Mouse (Mus musculus) right cerebral cortex, postnatal 14 days (tissue): ENCODE data around the gene Anapc5.
A peak's percentile ranks its signal among the peaks of the same experiment; 100 is the strongest.

Experiments
- DNase-seq: peaks from one replicate; pipeline ENCODE4 v3.0.0; 2022

The Anapc5 gene

DNA sequence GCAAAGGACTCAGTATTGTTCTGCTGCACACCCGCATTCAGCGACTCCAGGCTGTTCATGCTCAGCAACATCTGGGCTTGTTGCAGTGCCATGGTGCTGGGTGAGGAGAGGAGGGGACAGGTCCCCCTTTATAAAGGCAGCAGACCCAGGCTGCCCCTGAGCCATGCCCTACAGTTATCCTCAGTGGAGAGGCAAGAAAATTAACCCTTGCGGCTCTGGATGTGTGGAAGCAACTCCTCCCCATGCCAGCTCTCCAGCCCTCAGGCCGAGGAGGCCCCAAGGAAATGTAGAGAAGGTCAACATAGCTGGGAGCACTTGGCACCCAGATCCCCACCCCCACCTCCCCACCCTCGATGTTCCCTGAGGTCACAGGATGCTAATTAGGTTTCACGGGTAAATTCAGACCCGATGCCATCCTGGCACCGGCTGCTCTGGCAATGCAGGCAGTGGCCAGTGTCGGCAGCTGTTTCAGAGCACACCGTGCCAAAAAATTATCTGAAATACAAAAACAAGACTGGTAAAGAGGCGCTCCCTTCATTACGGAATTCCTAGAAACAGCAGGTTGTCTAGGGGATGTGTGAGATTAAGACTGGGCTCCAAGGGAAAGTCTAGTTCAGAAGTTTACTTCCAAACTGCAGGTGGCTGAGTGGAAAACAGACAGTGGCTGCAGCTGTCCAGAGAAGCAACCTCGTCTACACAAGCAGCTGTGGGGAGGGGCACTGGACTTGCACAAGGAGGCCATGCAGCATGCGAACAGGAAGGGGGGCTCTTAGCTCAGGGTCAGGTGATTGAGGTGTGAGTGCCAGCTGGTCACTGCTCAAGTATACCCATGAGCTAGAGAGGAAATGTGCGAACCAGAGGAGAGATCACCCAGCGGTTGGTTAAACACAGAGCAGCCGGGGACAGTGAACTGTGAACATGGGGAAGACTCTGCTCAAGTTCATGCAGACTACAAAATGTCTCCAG lies 21.5 kb downstream of the Anapc5 start:
- no peak for DNase-seq

DNA sequence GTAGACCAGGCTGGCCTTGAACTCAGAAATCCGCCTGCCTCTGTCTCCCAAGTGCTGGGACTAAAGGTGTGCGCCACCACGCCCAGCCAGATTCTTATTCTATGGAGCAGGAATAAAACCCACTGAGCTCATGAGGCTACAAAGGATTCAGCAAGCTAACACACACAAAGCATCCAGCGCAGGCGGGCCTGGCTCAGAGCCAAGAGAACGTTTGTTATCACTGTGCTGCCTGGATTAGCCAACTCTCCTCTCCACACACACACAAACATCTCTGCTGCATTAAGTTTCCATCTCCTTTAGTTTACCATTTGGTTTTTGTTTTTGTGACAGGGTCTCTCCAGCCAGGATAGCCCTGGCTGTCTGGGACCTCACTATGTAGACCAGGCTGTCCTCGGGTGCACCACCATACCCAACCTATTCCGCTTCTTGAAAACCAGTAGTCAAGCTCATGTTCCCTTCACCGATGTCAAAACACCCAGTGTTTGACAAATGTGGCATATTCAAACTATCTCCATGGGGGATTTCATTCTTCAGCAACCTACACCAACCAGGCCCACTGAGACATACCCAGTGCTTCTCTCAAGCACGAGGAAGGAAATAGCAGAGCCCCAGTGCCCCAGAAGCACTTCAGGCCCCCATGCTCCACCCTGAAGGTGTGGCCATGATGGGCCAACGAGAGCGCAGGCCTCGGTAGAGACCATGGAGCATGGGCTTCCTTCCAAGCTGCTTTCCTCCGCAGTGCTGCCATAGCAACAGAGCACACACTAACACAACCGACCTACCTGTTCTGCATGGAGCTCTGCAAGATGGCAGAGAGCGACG lies 22.4 kb downstream of the Anapc5 start:
- DNase-seq, result peak; percentile 85

- no peak for DNase-seq
Observed at GRCm38 (mm10) chr5:122797866-122798265, 23.3 kb downstream of the Anapc5 start.

DNA sequence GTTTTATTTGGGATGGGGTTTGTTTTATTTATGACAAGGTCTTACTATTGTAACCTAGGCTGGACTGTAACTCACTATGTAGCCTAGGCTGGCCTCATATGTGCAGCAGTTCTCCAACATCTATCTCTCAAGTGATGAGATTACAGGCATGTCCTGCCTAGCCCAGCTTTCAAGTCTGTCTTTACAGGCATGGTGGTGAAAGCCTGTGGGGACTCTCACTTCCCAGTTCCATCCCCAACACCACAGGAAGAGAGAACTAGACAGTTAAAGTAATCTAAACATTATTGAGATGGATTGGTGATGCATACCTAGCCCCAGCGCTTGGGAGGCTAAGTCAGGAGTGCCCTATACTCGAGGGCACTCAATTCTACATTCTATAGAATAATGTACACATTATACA lies 32.4 kb downstream of the Anapc5 start:
- DNase-seq, result no peak

GRCm38 (mm10) chr5:122786035-122786819 lies 34.9 kb downstream of the Anapc5 start:
- peak; percentile 28 for DNase-seq

GRCm38 (mm10) chr5:122783726-122784406 lies 37.3 kb downstream of the Anapc5 start:
- no peak for DNase-seq

DNA sequence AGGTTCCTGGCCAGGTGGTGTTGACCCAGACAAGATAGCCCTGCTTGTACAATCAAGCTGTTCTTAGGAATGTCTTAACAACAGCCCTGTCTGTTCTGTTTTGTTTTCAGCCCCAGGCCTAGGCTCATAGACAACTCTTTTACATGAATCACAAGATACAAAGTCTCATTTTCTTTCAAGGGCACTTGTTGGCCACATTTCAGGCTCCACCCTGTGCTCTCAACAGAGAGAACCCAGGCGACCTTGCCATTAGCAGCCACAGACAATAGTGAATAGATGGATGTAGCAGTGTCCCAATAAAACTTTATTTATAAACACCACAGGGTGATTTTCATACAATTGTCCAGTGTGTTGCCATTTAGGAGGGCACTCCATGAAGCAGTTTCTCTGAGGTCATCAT lies 39.1 kb downstream of the Anapc5 start:
- DNase-seq, result no peak

GRCm38 (mm10) chr5:122780791-122781432 lies 40.2 kb downstream of the Anapc5 start:
- no peak for DNase-seq

DNA sequence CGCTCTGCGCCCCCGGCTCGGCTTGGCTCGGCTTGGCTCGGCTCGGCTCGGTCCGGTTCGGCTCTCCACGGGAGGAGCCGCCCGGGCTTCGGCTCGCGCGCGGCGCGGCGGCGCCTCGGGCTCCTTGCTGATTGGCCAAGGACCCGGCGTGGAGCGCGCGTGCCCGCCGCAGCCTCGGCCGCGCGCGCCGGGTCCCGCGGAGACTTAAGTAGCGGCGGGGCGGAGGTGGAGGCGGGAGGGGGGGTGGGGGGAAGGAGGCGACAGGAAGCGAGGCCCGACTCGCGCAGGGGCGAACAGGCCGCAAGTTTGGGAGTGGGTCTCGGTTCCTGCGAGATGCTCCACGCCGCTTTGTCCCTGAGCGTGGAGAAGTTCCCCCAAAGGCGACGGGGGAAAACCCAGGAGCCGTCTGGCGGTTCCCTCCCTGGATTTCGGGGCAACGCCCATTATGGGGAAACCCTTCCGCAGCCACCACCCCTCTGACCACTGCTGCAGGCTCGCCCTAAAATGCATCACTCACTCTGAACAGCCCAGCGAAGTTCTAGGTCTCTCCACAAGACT lies 41.8 kb downstream of the Anapc5 start, which contains the start of gene Camkk2:
Gene Camkk2 (minus strand): TSS at position 133 of the 558 bp plus-strand sequence.
- peak; percentile 88 for DNase-seq

GRCm38 (mm10) chr5:122778231-122779226 lies 42.6 kb downstream of the Anapc5 start:
- peak; percentile 41 for DNase-seq

DNA sequence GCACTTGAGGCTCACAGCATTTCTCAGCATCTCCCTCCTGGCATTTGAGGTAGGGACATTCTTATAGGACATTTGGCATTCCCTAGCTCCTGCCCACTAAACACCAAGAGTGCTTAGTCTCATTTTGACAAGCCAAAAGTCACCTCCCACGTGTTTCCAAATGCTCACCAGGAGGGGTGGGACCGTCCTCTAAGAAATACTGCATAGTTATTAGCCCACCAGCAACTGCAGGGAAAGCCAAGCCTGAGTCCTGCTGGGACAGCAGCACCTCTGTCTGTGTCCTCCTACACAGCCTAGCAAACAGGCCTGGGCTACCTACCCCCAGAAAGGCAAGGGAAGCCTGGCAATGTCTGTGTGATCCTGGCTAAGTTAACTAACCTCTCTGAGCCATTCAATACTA lies 43.8 kb downstream of the Anapc5 start:
- no peak for DNase-seq

DNA sequence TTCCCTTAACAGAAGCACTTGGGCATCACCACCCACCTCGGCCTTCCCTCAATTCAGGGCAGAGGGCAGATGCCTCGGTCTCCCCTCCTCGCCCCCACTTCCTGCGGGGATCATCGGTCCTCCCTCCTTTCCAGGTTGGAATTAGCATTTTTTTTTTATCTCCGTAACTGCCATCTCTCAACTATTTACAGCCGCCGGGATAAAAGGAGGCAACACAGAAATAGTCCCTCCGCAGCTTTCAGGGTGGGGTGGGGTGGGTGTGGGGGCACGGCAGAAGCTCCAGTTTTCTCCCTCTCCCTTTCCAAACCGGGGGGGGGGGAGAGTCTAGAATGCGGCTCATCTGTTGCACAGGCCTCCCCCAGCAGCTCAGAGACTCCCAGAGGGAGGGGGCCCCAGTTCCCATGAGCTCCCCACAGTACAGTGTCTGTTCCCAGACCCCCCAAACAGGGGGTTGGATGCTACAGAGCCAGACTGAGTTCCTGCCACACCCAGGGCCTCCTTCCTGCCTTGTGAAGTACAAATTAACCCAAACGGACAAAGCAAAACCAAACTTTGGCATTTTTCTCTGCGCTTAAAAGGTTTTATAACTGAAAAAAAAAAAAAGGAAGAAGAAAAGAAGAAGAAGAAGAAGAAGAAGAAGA lies 45.4 kb downstream of the Anapc5 start:
- DNase-seq, result no peak

GRCm38 (mm10) chr5:122774743-122775611 lies 46.2 kb downstream of the Anapc5 start:
- no peak for DNase-seq

DNA sequence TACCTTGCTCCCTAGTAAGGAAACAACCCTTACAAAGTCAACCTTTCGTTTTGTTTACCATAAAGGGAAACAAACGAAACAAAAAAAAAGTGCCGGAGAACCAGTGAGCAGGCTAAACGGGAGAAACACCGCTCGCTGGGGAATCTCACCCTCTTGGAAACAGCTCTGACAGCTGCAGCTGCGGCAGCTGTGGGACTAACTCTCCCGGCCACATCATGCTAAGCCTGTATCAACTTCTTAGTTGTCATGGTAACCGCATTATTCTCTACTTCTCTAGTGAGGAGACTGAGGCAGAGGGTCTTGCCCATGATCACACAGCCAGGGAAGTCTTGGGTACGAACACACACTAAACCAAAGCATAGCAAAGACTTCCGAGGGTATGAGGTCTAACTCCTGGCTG lies 47.4 kb downstream of the Anapc5 start:
- DNase-seq, result no peak

DNA sequence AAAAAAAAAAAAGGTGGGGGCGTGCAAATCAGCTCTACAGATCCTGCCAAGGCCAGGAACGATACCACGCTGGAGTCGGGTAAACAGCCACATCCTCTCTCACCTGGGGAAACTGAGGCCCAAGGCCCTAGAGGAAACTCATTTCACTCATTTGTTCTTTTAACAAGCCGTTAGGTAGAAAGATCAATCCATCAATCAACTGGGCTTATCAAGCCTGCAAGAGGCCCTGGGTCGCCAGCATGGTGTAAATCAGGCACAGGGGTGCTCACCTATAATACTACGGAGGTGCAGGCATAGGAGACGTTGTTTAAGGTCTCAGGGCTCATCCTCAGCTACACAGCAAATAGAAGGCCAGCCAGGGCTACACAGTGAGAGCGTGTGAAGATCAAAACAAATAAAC lies 49.7 kb downstream of the Anapc5 start:
- DNase-seq, result no peak

- peak; percentile 24 for DNase-seq
Observed at GRCm38 (mm10) chr5:122770806-122771261, 50.3 kb downstream of the Anapc5 start.

DNA sequence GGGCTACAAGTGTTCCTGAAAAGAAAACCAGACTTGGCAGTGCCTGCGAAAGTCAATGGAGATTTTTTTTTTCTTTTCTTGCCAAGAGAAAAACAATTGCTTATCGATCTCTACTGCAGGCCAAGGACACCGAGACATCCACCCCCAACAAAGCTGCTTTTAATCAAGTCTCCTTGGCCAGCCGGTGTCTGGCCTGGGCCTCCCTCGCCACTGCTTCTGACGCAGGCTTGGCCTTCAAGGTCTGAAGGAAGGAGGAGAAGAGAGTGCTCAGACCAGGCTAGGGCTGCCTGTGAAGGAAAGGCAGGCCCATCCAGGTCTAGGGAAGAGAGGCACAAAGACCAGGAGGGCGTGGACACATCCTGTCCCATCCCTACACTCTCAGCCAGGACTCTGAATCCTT lies 50.8 kb downstream of the Anapc5 start:
- DNase-seq, result no peak

GRCm38 (mm10) chr5:122769101-122769568 lies 52.0 kb downstream of the Anapc5 start:
- DNase-seq, result no peak
